Mouse (Mus musculus) small intestine, adult 2 months (tissue): Measurements from ENCODE around the gene Gm20403.

ENCODE experiments used
- CTCF ChIP-seq: fragments of 200-500 bp; IDR thresholded peaks from 2 replicates; pipeline ENCODE4 v1.5.1; 2012; ENCODE audit warnings: low read depth, mild to moderate bottlenecking, control low read depth, inconsistent platforms, low read length, moderate library complexity, mixed read lengths; ENCODE audit not compliant: insufficient replicate concordance, insufficient read length; ENCODE audit errors: extremely low read depth
- POLR2A ChIP-seq: fragments of 200-500 bp; IDR thresholded peaks from 2 replicates; pipeline ENCODE4 v1.6.1; 2012; ENCODE audit warnings: low read depth, mild to moderate bottlenecking, control low read depth, inconsistent platforms, low read length, moderate library complexity

GRCm38 (mm10) chr12:54980532-54980931 is 5.8 kb downstream of the Gm20403 start:
- no peak for TF ChIP-seq CTCF
- no peak for TF ChIP-seq POLR2A
